Mouse (Mus musculus): ENCODE measurements around the gene Xylt1.

Xylt1 gene

GRCm38 (mm10) chr7:117393976-117394375, 13.2 kb downstream of the Xylt1 start:
- no peak for DNase-seq (ENCODE audit: extremely low spot score, low read depth, low spot score)

- DNase-seq (ENCODE audit: extremely low spot score, low read depth, low spot score): no peak
Observed at GRCm38 (mm10) chr7:117394380-117394779, 13.6 kb downstream of the Xylt1 start.

- no peak for DNase-seq (ENCODE audit: extremely low spot score, low read depth, low spot score)
Observed at GRCm38 (mm10) chr7:117395511-117395910, 14.7 kb downstream of the Xylt1 start.

- no peak for DNase-seq (ENCODE audit: extremely low spot score, low read depth, low spot score)
Observed at GRCm38 (mm10) chr7:117397877-117398276, 17.1 kb downstream of the Xylt1 start.

GRCm38 (mm10) chr7:117399971-117400370, 19.2 kb downstream of the Xylt1 start:
- no peak for DNase-seq (ENCODE audit: extremely low spot score, low read depth, low spot score)

- DNase-seq (ENCODE audit: extremely low spot score, low read depth, low spot score): no peak
Observed at GRCm38 (mm10) chr7:117401581-117401980, 20.8 kb downstream of the Xylt1 start.

- DNase-seq (ENCODE audit: extremely low spot score, low read depth, low spot score): no peak
Observed at GRCm38 (mm10) chr7:117406336-117406735, 25.6 kb downstream of the Xylt1 start.

- no peak for DNase-seq (ENCODE audit: extremely low spot score, low read depth, low spot score)
Observed at GRCm38 (mm10) chr7:117409268-117409988, 28.6 kb downstream of the Xylt1 start.

GRCm38 (mm10) chr7:117411874-117412273, 31.1 kb downstream of the Xylt1 start:
- no peak for DNase-seq (ENCODE audit: extremely low spot score, low read depth, low spot score)

- DNase-seq (ENCODE audit: extremely low spot score, low read depth, low spot score): no peak
Observed at GRCm38 (mm10) chr7:117412405-117412804, 31.6 kb downstream of the Xylt1 start.

GRCm38 (mm10) chr7:117414341-117415008, 33.7 kb downstream of the Xylt1 start:
- no peak for DNase-seq (ENCODE audit: extremely low spot score, low read depth, low spot score)

- DNase-seq (ENCODE audit: extremely low spot score, low read depth, low spot score): no peak
Observed at GRCm38 (mm10) chr7:117415009-117415363, 34.2 kb downstream of the Xylt1 start.

GRCm38 (mm10) chr7:117419041-117419440, 38.3 kb downstream of the Xylt1 start:
- no peak for DNase-seq (ENCODE audit: extremely low spot score, low read depth, low spot score)

- DNase-seq (ENCODE audit: extremely low spot score, low read depth, low spot score): no peak
Observed at GRCm38 (mm10) chr7:117419846-117420245, 39.1 kb downstream of the Xylt1 start.

- no peak for DNase-seq (ENCODE audit: extremely low spot score, low read depth, low spot score)
Observed at GRCm38 (mm10) chr7:117420301-117420700, 39.5 kb downstream of the Xylt1 start.

- no peak for DNase-seq (ENCODE audit: extremely low spot score, low read depth, low spot score)
Observed at GRCm38 (mm10) chr7:117420836-117421566, 40.2 kb downstream of the Xylt1 start.

GRCm38 (mm10) chr7:117424841-117425240, 44.1 kb downstream of the Xylt1 start:
- no peak for DNase-seq (ENCODE audit: extremely low spot score, low read depth, low spot score)

GRCm38 (mm10) chr7:117426366-117426765, 45.6 kb downstream of the Xylt1 start:
- no peak for DNase-seq (ENCODE audit: extremely low spot score, low read depth, low spot score)

- no peak for DNase-seq (ENCODE audit: extremely low spot score, low read depth, low spot score)
Observed at GRCm38 (mm10) chr7:117428690-117429224, 48.0 kb downstream of the Xylt1 start.

GRCm38 (mm10) chr7:117429483-117429882, 48.7 kb downstream of the Xylt1 start:
- DNase-seq (ENCODE audit: extremely low spot score, low read depth, low spot score): no peak

GRCm38 (mm10) chr7:117429895-117430294, 49.1 kb downstream of the Xylt1 start:
- no peak for DNase-seq (ENCODE audit: extremely low spot score, low read depth, low spot score)

All from hindlimb bud, embryonic 11.5 days (tissue).